Mouse (Mus musculus) thymus, postnatal 0 days (tissue): Measurements from ENCODE around the gene Cbx2. TPM values are rescaled to one million over a fixed set of nuclear protein-coding genes. Genes with fewer than 3 reads are reported as not detected.

Source experiments
- DNase-seq: peaks from one replicate; pipeline ENCODE4 v3.0.0-alpha.2; 2015; ENCODE audit warnings: low spot score
- polyA plus RNA-seq: library from polyadenylated mRNA; unstranded; fragments of >200 nt; fragmentation: Nextera tagmentation; extraction: Ambion mirVana; gene quantifications from 2 replicates; pipeline ENCODE4 v1.2.1, GENCODE M21; 2015

Gene Cbx2
- polyA plus RNA-seq, 1 experiment from 2014 or later, result 19.5 TPM

- DNase-seq, result peak; percentile 63
Measured at GRCm38 (mm10) chr11:119056301-119057211, 33.8 kb downstream of the Cbx2 start.

DNA sequence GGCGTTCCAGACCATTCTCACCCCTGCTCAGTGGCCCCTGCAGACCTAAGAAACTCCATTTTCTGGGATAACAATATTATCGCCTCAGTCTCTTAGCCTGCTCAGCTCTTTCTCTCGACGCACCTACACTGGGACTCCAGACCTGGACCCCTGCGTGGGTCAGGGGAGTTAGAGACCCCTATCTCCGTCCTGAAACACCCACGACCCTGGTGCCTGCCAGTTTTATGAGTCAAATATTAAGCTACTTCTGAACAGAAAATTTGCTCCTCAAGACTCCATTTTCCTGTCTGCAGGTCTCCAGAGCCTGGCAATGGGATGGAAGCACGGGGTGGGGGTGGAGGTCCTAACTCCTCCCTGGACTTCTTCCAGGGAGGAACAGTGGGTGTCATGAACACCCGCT lies 34.5 kb downstream of the Cbx2 start:
- no peak for DNase-seq

DNA sequence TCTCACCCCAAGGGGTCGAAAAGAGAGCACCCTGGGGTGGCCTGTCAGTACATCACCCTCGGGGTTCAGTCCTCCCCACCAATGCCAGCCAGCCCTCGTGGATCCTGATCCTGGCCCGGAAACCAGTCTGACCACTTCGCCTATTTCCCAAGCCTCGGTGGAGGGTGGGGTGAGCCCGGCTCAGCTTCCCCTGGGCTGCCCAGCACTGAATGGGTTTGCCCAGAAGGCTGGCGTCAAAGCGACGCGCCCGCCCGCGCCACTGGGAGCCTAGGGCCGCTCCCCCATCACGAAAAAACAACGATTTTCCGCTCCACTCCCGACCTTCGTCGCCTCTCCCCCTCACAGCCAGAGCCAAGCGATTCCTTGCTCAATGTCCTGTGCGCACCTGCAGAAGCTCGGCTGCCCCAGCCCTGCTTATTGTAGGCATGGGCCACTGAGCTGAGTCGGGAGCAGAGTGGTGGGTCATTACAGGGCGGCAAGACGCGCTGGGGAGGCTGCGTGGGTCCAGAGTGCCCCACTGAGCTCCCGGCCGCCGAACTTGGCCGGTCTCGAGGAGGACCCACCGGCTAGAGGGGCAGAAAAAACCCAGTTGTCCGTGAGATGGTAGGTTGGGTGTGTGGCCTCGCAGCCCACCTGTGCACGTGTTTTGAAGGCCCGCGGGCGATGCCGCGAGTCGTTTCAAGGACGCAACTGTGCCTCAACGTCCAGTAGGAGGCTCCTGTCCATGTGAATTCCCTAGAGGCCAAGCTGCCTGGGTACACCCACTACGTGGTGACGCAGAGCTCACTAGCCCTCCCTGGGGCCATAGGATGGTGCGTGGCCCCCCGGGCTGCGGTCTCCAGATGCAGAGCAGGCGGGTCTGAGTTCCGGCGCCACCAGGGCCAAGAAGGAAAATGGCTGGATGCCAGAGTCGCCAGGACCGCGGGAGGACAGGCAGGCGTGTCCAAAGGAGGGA lies 35.6 kb downstream of the Cbx2 start:
- no peak for DNase-seq

DNA sequence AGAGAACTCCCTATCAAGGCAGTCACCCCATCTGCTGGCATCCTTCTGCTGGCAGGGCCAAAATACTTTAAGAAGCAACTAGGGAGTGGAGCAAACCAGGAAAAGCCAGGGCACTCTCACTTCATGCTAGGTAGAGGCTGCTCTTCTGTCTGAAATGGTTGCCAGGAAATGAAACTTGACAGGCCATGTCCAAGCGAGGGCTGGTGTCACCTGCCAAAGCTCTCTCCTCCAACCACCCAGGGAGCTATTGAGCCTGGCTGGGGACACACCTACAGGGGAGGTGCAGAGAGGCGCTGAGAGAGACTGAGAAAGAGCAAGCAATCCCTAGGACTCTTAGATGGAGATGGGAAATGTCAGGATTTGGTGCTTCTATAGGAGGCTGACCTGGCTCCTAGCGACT lies 36.5 kb downstream of the Cbx2 start:
- no peak for DNase-seq

DNA sequence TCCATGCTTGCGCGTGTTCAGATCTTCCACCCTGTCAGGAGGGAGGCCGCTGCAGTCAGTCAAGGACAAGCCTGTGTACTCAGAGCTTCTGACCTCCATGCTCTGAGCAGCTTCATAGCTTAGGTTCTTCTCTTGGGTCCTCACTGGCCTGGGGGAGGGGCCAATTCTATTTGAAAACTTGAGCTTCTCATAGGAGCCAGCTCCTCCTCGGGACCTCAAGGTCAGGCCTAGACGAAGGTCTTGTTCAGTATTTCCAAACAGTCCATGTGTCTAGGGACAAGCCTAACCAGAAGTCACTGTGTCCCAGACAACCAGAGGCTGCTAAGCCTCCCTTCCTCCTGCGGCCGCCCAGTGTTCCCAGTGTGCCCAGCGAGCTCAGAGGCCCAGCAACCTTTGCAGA lies 44.1 kb downstream of the Cbx2 start:
- DNase-seq, result no peak

DNA sequence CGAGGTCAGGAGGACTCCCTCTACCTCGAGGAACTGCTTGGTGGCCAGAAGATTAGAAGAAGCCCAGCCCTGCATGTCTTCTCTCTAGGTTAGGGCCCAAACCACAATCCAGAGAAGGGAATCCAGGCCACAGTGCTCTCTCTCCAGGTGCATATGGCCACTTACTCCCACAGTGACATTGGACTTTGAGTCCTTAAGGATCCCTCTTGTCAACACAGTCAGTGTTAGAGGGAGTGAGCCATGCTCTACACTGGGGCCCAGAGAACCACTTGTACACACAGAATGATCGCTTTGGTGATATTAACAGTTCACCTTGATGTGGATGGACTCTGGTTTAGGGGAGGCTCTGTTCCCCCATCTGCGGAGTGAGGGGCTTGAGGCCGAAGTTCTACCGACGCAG lies 49.5 kb downstream of the Cbx2 start:
- DNase-seq, result no peak

GRCm38 (mm10) chr11:119072986-119073385 lies 50.2 kb downstream of the Cbx2 start:
- DNase-seq, result no peak

- DNase-seq, result no peak
Measured at GRCm38 (mm10) chr11:119073876-119074433, 51.2 kb downstream of the Cbx2 start.

GRCm38 (mm10) chr11:119075805-119076204 lies 53.0 kb downstream of the Cbx2 start:
- peak; percentile 47 for DNase-seq

DNA sequence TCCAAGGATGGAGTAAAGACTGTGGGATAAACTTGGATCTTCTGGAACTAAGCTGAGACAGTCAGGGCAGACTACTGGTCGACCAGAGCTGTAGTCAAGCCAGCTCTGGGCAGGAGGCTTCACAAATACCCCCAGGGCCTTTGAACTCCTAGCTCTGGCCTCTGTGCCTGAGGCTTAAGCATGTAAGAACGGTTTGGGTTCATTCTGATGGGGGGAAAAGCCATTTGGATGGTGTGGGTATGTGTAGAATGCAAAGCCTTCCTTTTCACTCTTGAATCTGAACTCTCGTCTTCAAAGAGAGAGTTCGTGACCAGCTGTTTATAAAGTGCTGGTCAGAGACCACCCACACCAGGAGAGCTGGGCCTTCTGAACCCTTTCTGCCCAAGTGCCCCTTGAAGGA lies 55.0 kb downstream of the Cbx2 start:
- DNase-seq, result no peak

- no peak for DNase-seq
Measured at GRCm38 (mm10) chr11:119078691-119079444, 56.1 kb downstream of the Cbx2 start.

GRCm38 (mm10) chr11:119079445-119079837 lies 56.7 kb downstream of the Cbx2 start:
- DNase-seq, result no peak

GRCm38 (mm10) chr11:119080461-119081147 lies 57.8 kb downstream of the Cbx2 start:
- no peak for DNase-seq

Other genes with a start within 250 kb of the Cbx2 start
- 0.26 and 0.28 TPM in 2 replicates for gene Rbfox3, start 111.4 kb upstream of the Cbx2 start, polyA plus RNA-seq
- not detected in 2 replicates for gene Enpp7, start 34.8 kb upstream of the Cbx2 start, polyA plus RNA-seq
- 10.7 and 12.3 TPM in 2 replicates for gene Cbx8, start 18.0 kb downstream of the Cbx2 start, polyA plus RNA-seq
- 25.1 and 26.8 TPM in 2 replicates for gene Cbx4, start 63.3 kb downstream of the Cbx2 start, polyA plus RNA-seq
- gene Tbc1d16, start 205.5 kb downstream of the Cbx2 start, polyA plus RNA-seq, result 5.3 and 5.9 TPM in 2 replicates
- 4.6 and 5.3 TPM in 2 replicates for gene Ccdc40, start 205.6 kb downstream of the Cbx2 start, polyA plus RNA-seq
- 25.6 and 29.6 TPM in 2 replicates for gene Gaa, start 244.9 kb downstream of the Cbx2 start, polyA plus RNA-seq